Mouse (Mus musculus): Measurements from ENCODE around the gene Ncoa1.

The Ncoa1 gene

GRCm38 (mm10) chr12:4208405-4209133, 268.4 kb downstream of the Ncoa1 start:
- no peak for DNase-seq

- DNase-seq, result no peak
These were observed 270.9 kb downstream of the Ncoa1 start for GRCm38 (mm10) chr12:4206106-4206505.

- no peak for DNase-seq
These were observed 274.8 kb downstream of the Ncoa1 start for GRCm38 (mm10) chr12:4202206-4202605.

- no peak for DNase-seq
These were observed 275.4 kb downstream of the Ncoa1 start for GRCm38 (mm10) chr12:4201454-4202200.

GRCm38 (mm10) chr12:4199271-4199670, 277.7 kb downstream of the Ncoa1 start:
- no peak for DNase-seq

- no peak for DNase-seq
These were observed 278.3 kb downstream of the Ncoa1 start for GRCm38 (mm10) chr12:4198702-4199101.

Measured in thymus, adult 18-20 months (tissue).